Mouse (Mus musculus): ENCODE measurements around the gene Tnfrsf1a. TPM values are rescaled to one million over a fixed set of nuclear protein-coding genes. Genes with fewer than 3 reads are reported as not detected.

Gene Tnfrsf1a
- polyA plus RNA-seq, 1 experiment from 2014 or later = 12.1 TPM

GRCm38 (mm10) chr6:125349575-125350230, 541 bp downstream of the Tnfrsf1a start:
- Histone ChIP-seq H3K9me3 (no peaks in the 10 kb centered on the region), H3K36me3 (no peaks in the 10 kb centered on the region), H3K4me1 (replicated peaks) (peaks cover 27% of the 10 kb centered on the region), H3K4me2 (replicated peaks) (peak overlapping the region; percentile 71), H3K9ac (replicated peaks) (peak overlapping the region; percentile 62), H3K27me3 (peaks cover 11% of the 10 kb centered on the region), H3K27ac (no peak overlapping the region), H3K4me3 (replicated peaks) (peak overlapping the region; percentile 47)
- peak; percentile 52 for ATAC-seq
- WGBS = under 1% methylated on average over 27 of the region's 27 CpGs

- Histone ChIP-seq H3K9me3 (no peaks in the 10 kb centered on the region), H3K27ac (no peak overlapping the region), H3K4me3 (replicated peaks) (peak overlapping the region; percentile 47), H3K9ac (replicated peaks) (peak overlapping the region; percentile 62), H3K36me3 (no peaks in the 10 kb centered on the region), H3K4me2 (replicated peaks) (peak overlapping the region; percentile 71), H3K4me1 (replicated peaks) (peaks cover 34% of the 10 kb centered on the region), H3K27me3 (peaks cover 11% of the 10 kb centered on the region)
- WGBS = 7% methylated on average over 20 of the region's 20 CpGs
- ATAC-seq = 0 out of 2 replicates have a peak, but pooled peaks have one; percentile 1
These were observed 1.3 kb downstream of the Tnfrsf1a start for GRCm38 (mm10) chr6:125350231-125350994.

GRCm38 (mm10) chr6:125350995-125351324, 1.8 kb downstream of the Tnfrsf1a start:
- Histone ChIP-seq H3K4me1 (replicated peaks) (peaks cover 37% of the 10 kb centered on the region), H3K9me3 (no peaks in the 10 kb centered on the region), H3K4me2 (replicated peaks) (peak overlapping the region; percentile 71; the same call in 1 of the 2 replicates), H3K36me3 (no peaks in the 10 kb centered on the region), H3K27me3 (peaks cover 11% of the 10 kb centered on the region), H3K9ac (replicated peaks) (no peak overlapping the region; the same call in 1 of the 2 replicates), H3K27ac (no peak overlapping the region), H3K4me3 (replicated peaks) (no peak overlapping the region)
- no peak for ATAC-seq
- 86% methylated on average over 2 of the region's 2 CpGs for WGBS

GRCm38 (mm10) chr6:125351368-125352045, 2.3 kb downstream of the Tnfrsf1a start:
- ATAC-seq = no peak
- H3K36me3 ChIP-seq = no peaks in the 10 kb centered on the region
- peaks cover 11% of the 10 kb centered on the region for H3K27me3 ChIP-seq
- WGBS = 77% methylated on average over 8 of the region's 8 CpGs
- H3K9me3 ChIP-seq = no peaks in the 10 kb centered on the region
- peaks cover 37% of the 10 kb centered on the region for H3K4me1 ChIP-seq (replicated peaks)
- no peak overlapping the region for H3K4me2 ChIP-seq (replicated peaks)
- no peak overlapping the region for H3K9ac ChIP-seq (replicated peaks)
- no peak overlapping the region for H3K4me3 ChIP-seq (replicated peaks)
- H3K27ac ChIP-seq = no peak overlapping the region

GRCm38 (mm10) chr6:125352046-125352384, 2.9 kb downstream of the Tnfrsf1a start:
- no peaks in the 10 kb centered on the region for H3K36me3 ChIP-seq
- H3K27me3 ChIP-seq = peaks cover 11% of the 10 kb centered on the region
- H3K9me3 ChIP-seq = no peaks in the 10 kb centered on the region
- H3K4me2 ChIP-seq (replicated peaks) = no peak overlapping the region
- no peak for ATAC-seq
- peaks cover 37% of the 10 kb centered on the region for H3K4me1 ChIP-seq (replicated peaks)
- no peak overlapping the region for H3K27ac ChIP-seq
- H3K9ac ChIP-seq (replicated peaks) = no peak overlapping the region
- no peak overlapping the region for H3K4me3 ChIP-seq (replicated peaks)
- 74% methylated on average over 5 of the region's 5 CpGs for WGBS

GRCm38 (mm10) chr6:125352811-125353210, 3.6 kb downstream of the Tnfrsf1a start:
- Histone ChIP-seq H3K4me2 (replicated peaks) (no peak overlapping the region), H3K36me3 (no peaks in the 10 kb centered on the region), H3K27me3 (peaks cover 11% of the 10 kb centered on the region), H3K9me3 (no peaks in the 10 kb centered on the region), H3K4me1 (replicated peaks) (peaks cover 37% of the 10 kb centered on the region), H3K4me3 (replicated peaks) (no peak overlapping the region), H3K9ac (replicated peaks) (no peak overlapping the region), H3K27ac (no peak overlapping the region)
- 58% methylated on average over 4 of the region's 4 CpGs for WGBS
- ATAC-seq = no peak

- H3K27me3 ChIP-seq = peaks cover 9% of the 10 kb centered on the region
- H3K9me3 ChIP-seq = no peaks in the 10 kb centered on the region
- 0 out of 2 replicates have a peak, but pooled peaks cover 4% of the 10 kb centered on the region for H3K36me3 ChIP-seq
- no peak overlapping the region for H3K4me3 ChIP-seq (replicated peaks)
- no peak overlapping the region for H3K9ac ChIP-seq (replicated peaks)
- 89% methylated on average over 11 of the region's 11 CpGs for WGBS
- H3K4me2 ChIP-seq (replicated peaks) = no peak overlapping the region
- no peak for ATAC-seq
- no peak overlapping the region for H3K27ac ChIP-seq
- peaks cover 37% of the 10 kb centered on the region for H3K4me1 ChIP-seq (replicated peaks)
These were observed 4.1 kb downstream of the Tnfrsf1a start for GRCm38 (mm10) chr6:125353221-125353620.

GRCm38 (mm10) chr6:125353655-125354054, 4.5 kb downstream of the Tnfrsf1a start:
- no peak overlapping the region for H3K9ac ChIP-seq (replicated peaks)
- H3K4me2 ChIP-seq (replicated peaks) = no peak overlapping the region
- H3K27me3 ChIP-seq = peaks cover 5% of the 10 kb centered on the region
- no peak for ATAC-seq
- no peaks in the 10 kb centered on the region for H3K9me3 ChIP-seq
- H3K4me3 ChIP-seq (replicated peaks) = no peak overlapping the region
- no peak overlapping the region for H3K27ac ChIP-seq
- WGBS = 83% methylated on average over 4 of the region's 4 CpGs
- 0 out of 2 replicates have a peak, but pooled peaks cover 4% of the 10 kb centered on the region for H3K36me3 ChIP-seq
- peaks cover 37% of the 10 kb centered on the region for H3K4me1 ChIP-seq (replicated peaks)

- 10% methylated on average over 14 of the region's 14 CpGs for WGBS
- no peak for ATAC-seq
- H3K4me2 ChIP-seq (replicated peaks) = peak overlapping the region; percentile 26; the same call in 1 of the 2 replicates
These were observed 5.4 kb downstream of the Tnfrsf1a start for GRCm38 (mm10) chr6:125354352-125355151.

GRCm38 (mm10) chr6:125355197-125355741, 6.1 kb downstream of the Tnfrsf1a start:
- 7% methylated on average over 10 of the region's 10 CpGs for WGBS
- ATAC-seq = no peak; the same call in 1 of the 2 replicates
- H3K4me1 ChIP-seq (replicated peaks) = peaks cover 23% of the 10 kb centered on the region
- H3K36me3 ChIP-seq = 0 out of 2 replicates have a peak, but pooled peaks cover 4% of the 10 kb centered on the region
- H3K4me2 ChIP-seq (replicated peaks) = peak overlapping the region; percentile 26; the same call in 1 of the 2 replicates
- H3K27me3 ChIP-seq = peaks cover 4% of the 10 kb centered on the region
- H3K9me3 ChIP-seq = no peaks in the 10 kb centered on the region
- H3K9ac ChIP-seq (replicated peaks) = no peak overlapping the region
- H3K4me3 ChIP-seq (replicated peaks) = no peak overlapping the region
- no peak overlapping the region for H3K27ac ChIP-seq

More at GRCm38 (mm10) chr6:125354352-125355151, 5.4 kb downstream of the Tnfrsf1a start:
- Histone ChIP-seq H3K9me3 (no peaks in the 10 kb centered on the region), H3K9ac (replicated peaks) (no peak overlapping the region), H3K27ac (peak overlapping the region; percentile 14; the same call in 1 of the 2 replicates), H3K27me3 (no peaks in the 10 kb centered on the region; the same call in 1 of the 2 replicates), H3K4me1 (replicated peaks) (peaks cover 30% of the 10 kb centered on the region), H3K36me3 (0 out of 2 replicates have a peak, but pooled peaks cover 4% of the 10 kb centered on the region), H3K4me3 (replicated peaks) (no peak overlapping the region)

GRCm38 (mm10) chr6:125356264-125356663, 7.1 kb downstream of the Tnfrsf1a start:
- H3K9me3 ChIP-seq = no peaks in the 10 kb centered on the region
- no peak overlapping the region for H3K9ac ChIP-seq (replicated peaks)
- H3K4me2 ChIP-seq (replicated peaks) = no peak overlapping the region
- H3K4me1 ChIP-seq (replicated peaks) = peaks cover 19% of the 10 kb centered on the region
- 52% methylated on average over 8 of the region's 8 CpGs for WGBS
- no peak overlapping the region for H3K4me3 ChIP-seq (replicated peaks)
- H3K27ac ChIP-seq = no peak overlapping the region
- H3K36me3 ChIP-seq = 0 out of 2 replicates have a peak, but pooled peaks cover 4% of the 10 kb centered on the region
- ATAC-seq = no peak
- H3K27me3 ChIP-seq = peaks cover 14% of the 10 kb centered on the region
